Mouse (Mus musculus) stomach, embryonic 16.5 days (tissue): Measurements from ENCODE around the gene Evi2b. TPM values are rescaled to one million over a fixed set of nuclear protein-coding genes. Genes with fewer than 3 reads are reported as not detected.

Source experiments
- ATAC-seq: fragments of 200-750 bp; cut with Nextera tagmentation; 2 replicates; pipeline ENCODE4 v1.8.0; 2017; ENCODE audit warnings: moderate number of reproducible peaks, moderate TSS enrichment; ENCODE audit not compliant: insufficient read depth, low FRiP score
- H3K27ac ChIP-seq: fragments of 300-500 bp; sonication (generic); 2 replicates; pipeline ENCODE4 v1.5.1; 2014; ENCODE audit warnings: low read length
- H3K27me3 ChIP-seq: fragments of 300-500 bp; sonication (generic); 2 replicates; pipeline ENCODE4 v1.6.1; 2014; ENCODE audit warnings: low read length, control low read depth, mixed read lengths; ENCODE audit not compliant: control insufficient read depth, insufficient read depth
- H3K36me3 ChIP-seq: fragments of 300-500 bp; sonication (generic); 2 replicates; pipeline ENCODE4 v1.6.1; 2014; ENCODE audit warnings: low read length; ENCODE audit not compliant: control insufficient read depth, insufficient read depth
- H3K4me1 ChIP-seq: fragments of 300-500 bp; sonication (generic); 2 replicates; pipeline ENCODE4 v1.6.1; 2014; ENCODE audit warnings: low read length, control low read depth, mixed read lengths; ENCODE audit not compliant: control insufficient read depth, insufficient read depth
- H3K4me2 ChIP-seq: fragments of 300-500 bp; sonication (generic); 2 replicates; pipeline ENCODE4 v1.6.1; 2014; ENCODE audit warnings: low read depth, low read length, mixed read lengths
- H3K4me3 ChIP-seq: fragments of 300-500 bp; sonication (generic); replicated peaks from 2 replicates; pipeline ENCODE4 v1.5.1; 2014; ENCODE audit warnings: mild to moderate bottlenecking, low read length
- H3K9ac ChIP-seq: fragments of 300-500 bp; sonication (generic); 2 replicates; pipeline ENCODE4 v1.6.1; 2014; ENCODE audit warnings: low read length
- H3K9me3 ChIP-seq: fragments of 300-500 bp; sonication (generic); replicated peaks from 2 replicates; pipeline ENCODE4 v1.6.1; 2016; ENCODE audit warnings: low read length, control low read depth; ENCODE audit not compliant: control insufficient read depth
- WGBS: fragments of 180-500 bp; shearing (Covaris S2); extraction: QIAGEN DNeasy Blood & Tissue Kit; methylation state at CpG from one replicate; pipeline ENCODE4 v1.1.7; 2014; 5-methylcytosine and 5-hydroxymethylcytosine counted together
- polyA plus RNA-seq: library from polyadenylated mRNA; unstranded; fragments of >200 nt; fragmentation: Nextera tagmentation; extraction: Ambion mirVana; gene quantifications from 2 replicates; pipeline ENCODE4 v1.2.1, GENCODE M21; 2015

The Evi2b gene
- polyA plus RNA-seq, 1 experiment from 2014 or later: 1.8 TPM

DNA sequence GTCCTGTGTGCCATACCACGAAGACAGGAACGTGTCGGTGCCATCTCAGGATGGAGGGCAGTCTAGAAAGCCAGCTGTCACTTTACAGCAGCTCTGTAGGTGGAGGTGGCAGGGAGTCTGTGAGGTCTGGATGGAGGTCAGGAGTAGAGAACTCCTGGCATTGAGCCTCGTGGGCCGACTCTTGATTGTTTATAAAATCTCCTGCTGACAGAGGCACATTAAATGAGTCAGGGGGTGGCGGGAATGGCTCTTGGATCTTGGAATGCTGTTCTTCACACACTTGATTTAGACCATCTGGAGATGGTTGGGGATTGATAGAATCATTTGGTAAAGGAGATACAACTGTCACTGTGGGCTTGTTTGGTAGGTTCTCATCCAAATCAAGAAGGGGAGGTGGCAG lies 8.2 kb downstream of the Evi2b start:
- H3K9me3 ChIP-seq: no peaks in the 10 kb centered on the region
- H3K9ac ChIP-seq: no peak overlapping the region
- no peak overlapping the region for H3K27ac ChIP-seq
- 0 out of 2 replicates have a peak, but pooled peaks cover 2% of the 10 kb centered on the region for H3K4me1 ChIP-seq
- H3K36me3 ChIP-seq: no peaks in the 10 kb centered on the region
- no peak overlapping the region for H3K4me2 ChIP-seq
- no peaks in the 10 kb centered on the region for H3K27me3 ChIP-seq
- WGBS: 57% methylated on average over 6 of the region's 6 CpGs
- no peak for ATAC-seq
- no peak overlapping the region for H3K4me3 ChIP-seq

DNA sequence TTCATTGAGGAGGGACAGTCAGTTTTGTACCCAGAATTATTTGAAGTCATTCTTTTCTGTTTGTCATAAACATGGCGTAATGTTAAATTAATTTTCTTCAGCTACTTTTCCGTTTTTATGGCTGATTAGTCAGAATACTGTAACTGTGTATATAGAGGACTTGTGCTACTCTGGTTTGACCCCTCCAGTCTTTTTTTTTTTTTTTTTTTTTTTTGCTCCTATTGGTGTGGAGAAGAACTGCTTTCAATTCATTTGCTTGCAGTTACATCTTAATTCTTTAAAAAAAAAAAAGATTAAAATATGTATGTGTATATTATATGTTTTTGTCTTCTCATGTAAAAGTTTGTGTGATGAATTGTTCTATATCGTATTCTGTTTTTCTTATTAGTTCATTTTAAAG lies 11.6 kb downstream of the Evi2b start:
- Histone ChIP-seq H3K4me2 (no peak overlapping the region), H3K4me3 (no peak overlapping the region), H3K36me3 (no peaks in the 10 kb centered on the region), H3K27me3 (no peaks in the 10 kb centered on the region), H3K9ac (no peak overlapping the region), H3K4me1 (no peaks in the 10 kb centered on the region), H3K27ac (no peak overlapping the region), H3K9me3 (no peaks in the 10 kb centered on the region)
- WGBS: 82% methylated on average over 3 of the region's 3 CpGs
- ATAC-seq: no peak

DNA sequence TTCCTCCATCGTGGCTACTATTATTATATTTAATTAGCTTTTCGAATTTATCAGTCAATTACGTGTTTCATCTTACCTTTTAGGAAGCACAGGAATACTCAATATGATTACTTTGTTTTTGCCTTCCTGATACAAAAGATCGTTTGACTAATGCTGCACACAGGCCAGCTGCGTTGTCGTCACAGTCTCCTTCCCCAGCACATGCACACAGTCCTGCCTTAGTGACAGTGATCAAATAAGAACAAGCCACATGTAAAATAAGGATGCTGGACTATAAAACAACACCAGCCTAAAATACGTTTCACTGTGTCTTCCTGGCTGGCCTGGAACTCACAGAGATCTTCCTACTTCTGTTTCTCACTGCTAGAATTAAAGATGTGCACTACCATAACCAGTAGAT lies 19.1 kb downstream of the Evi2b start:
- Histone ChIP-seq H3K4me1 (no peaks in the 10 kb centered on the region), H3K27me3 (no peaks in the 10 kb centered on the region), H3K4me3 (no peak overlapping the region), H3K9ac (no peak overlapping the region), H3K27ac (no peak overlapping the region), H3K9me3 (no peaks in the 10 kb centered on the region), H3K4me2 (no peak overlapping the region), H3K36me3 (no peaks in the 10 kb centered on the region)
- 84% methylated on average over 7 of the region's 7 CpGs for WGBS
- ATAC-seq: no peak

DNA sequence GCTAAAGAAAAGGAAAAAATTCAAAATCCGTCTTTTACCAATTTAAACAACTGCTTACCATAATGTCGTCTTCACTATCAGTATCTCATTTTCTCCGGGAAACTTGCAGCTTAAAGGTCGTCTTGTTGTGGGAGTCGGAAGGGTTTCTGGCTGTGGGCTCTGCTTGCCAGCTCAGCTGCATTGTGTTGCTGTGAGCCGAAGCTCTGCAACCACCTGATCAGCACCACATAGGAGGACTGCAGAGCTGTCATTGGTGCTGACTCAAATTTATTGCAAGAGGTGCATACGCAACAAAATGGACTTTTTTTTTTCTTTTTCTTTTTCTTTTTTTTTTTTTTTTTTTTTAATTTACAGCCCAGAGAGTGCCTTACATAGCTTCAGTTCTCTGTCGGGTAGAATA lies 19.7 kb downstream of the Evi2b start, which contains the start of gene Omg:
Gene Omg (minus strand): TSS at position 240 of the 400 bp plus-strand sequence.
- Histone ChIP-seq H3K9ac (no peak within 1 kb of the TSS), H3K27ac (no peak within 1 kb of the TSS), H3K4me1 (no peaks in the 10 kb centered on the region), H3K36me3 (no peaks in the 10 kb centered on the region), H3K4me3 (no peak within 1 kb of the TSS), H3K27me3 (no peaks in the 10 kb centered on the region), H3K9me3 (no peaks in the 10 kb centered on the region), H3K4me2 (no peak within 1 kb of the TSS)
- no peak for ATAC-seq
- WGBS: 50% methylated on average over 8 of the region's 8 CpGs

DNA sequence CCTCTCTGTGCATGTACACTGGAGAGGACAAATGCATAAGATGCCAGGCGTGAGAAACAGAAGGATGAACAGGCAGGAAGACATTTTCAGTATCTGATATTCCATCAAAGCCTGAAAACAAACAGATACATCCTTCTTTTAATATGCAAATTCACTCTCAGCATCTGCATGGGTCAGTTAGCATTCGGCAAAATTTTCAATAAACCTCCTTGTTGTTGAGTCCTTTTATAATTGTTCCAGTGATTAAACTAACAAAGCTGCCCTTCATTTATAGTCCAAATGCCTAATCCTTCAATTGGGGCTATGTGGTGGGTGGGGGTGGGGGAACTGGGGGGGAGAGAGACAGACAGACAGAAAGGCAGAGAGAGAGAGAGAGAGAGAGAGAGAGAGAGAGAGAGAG lies 20.6 kb downstream of the Evi2b start:
- Histone ChIP-seq H3K9me3 (no peaks in the 10 kb centered on the region), H3K27me3 (no peaks in the 10 kb centered on the region), H3K4me1 (no peaks in the 10 kb centered on the region), H3K4me2 (no peak overlapping the region), H3K27ac (no peak overlapping the region), H3K9ac (no peak overlapping the region), H3K36me3 (no peaks in the 10 kb centered on the region), H3K4me3 (no peak overlapping the region)
- ATAC-seq: no peak
- 78% methylated on average over 2 of the region's 2 CpGs for WGBS

DNA sequence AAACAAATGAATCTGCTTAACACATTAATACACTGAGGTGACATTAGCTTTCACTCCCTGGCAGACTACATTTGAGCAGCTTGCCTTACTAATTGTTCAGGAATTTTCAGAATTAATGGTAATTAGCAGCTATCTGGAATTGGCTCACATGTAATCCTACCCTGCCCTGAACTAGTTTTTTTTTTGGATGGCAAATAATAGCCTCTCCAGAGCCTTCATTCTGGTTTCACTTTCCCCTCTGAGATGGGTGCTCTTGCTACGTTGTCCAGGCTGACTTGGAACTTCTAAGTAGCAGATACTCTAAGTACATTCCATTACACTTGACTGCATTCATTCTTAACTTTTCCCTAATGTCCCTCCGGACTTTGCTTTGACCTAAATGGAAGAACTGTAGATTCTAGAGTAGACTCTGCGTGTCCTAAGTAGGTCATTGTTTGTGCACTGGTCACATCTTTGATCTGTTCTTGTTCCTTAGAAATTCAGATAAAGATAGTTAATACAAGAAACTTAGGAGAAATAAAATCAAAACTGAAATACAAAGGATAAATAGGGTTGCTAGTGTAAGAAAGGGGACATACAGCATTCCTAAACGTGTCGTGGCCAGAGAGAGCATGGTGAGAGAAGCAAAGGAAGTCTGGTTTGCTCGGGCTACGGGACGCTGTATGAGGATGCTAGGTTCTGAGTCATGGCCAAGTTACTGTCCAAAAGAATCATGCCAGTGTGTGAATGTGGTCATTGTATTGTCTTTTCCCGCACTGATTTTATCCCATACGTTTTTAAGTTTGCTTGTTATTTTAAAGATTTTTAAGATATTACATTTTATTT lies 28.4 kb downstream of the Evi2b start:
- Histone ChIP-seq H3K4me1 (no peaks in the 10 kb centered on the region), H3K27ac (no peak overlapping the region), H3K9me3 (no peaks in the 10 kb centered on the region), H3K4me3 (no peak overlapping the region), H3K4me2 (no peak overlapping the region), H3K27me3 (no peaks in the 10 kb centered on the region), H3K9ac (no peak overlapping the region), H3K36me3 (no peaks in the 10 kb centered on the region)
- ATAC-seq: no peak
- 79% methylated on average over 10 of the region's 10 CpGs for WGBS

DNA sequence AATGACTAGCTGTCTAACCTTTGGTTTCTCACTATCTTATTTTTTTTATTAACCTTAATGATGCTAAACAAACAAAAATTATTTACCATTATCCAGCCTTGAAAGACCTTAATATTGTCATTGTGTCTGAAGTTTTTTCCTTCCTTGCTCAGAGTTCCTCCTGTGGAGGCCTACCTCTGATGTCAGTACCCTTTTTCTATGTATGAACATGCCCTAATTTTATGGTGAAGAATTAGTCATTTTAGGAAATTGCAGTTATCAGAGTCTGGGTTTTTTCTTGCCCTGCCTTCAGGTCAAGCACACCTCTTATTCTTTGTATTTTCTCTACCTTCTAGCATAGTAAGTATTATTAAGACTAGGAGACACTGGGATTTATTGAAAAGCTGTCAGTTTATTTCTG lies 38.8 kb downstream of the Evi2b start:
- Histone ChIP-seq H3K27me3 (no peaks in the 10 kb centered on the region), H3K27ac (no peak overlapping the region), H3K9ac (no peak overlapping the region), H3K36me3 (peaks cover 2% of the 10 kb centered on the region; the same call in 1 of the 2 replicates), H3K4me1 (peaks cover 9% of the 10 kb centered on the region; the same call in 1 of the 2 replicates), H3K9me3 (no peaks in the 10 kb centered on the region), H3K4me2 (no peak overlapping the region), H3K4me3 (no peak overlapping the region)
- no peak for ATAC-seq

DNA sequence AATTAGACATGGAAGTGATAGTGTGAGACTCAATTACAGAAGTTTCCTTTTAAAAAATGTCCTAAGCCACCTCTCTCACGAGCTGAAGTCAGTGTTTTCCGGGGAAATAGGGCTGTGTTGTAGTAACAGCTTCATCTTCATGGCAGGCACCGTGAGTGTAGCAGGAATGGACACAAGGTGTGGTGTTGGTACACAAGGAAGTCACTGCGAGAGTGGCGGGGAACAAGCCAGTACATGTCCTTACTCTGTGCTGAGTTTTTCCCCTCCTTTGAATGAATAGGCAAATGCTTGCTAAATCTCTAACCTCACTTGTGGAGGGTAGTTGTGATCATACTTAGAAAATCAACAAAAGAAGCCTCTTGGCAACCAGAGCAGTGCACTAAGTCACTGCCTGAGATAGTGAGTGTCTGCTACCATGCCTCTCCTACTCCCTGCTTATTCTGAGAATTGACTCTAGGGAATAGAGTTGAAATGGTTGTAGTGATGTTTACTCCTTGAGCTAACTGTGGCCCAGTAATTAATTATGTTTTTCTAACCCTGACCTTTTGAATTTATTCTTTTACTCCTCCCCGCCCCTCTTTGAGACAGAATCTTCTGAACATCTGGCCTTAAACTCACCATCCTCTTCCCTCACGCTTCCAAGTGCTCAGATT lies 39.6 kb downstream of the Evi2b start:
- Histone ChIP-seq H3K36me3 (peaks cover 2% of the 10 kb centered on the region; the same call in 1 of the 2 replicates), H3K4me1 (peaks cover 6% of the 10 kb centered on the region; the same call in 1 of the 2 replicates), H3K27ac (peak overlapping the region; percentile 77), H3K27me3 (no peaks in the 10 kb centered on the region), H3K4me2 (no peak overlapping the region), H3K9ac (no peak overlapping the region), H3K9me3 (no peaks in the 10 kb centered on the region), H3K4me3 (no peak overlapping the region)
- ATAC-seq: peak; percentile 84
- WGBS: 61% methylated on average over 7 of the region's 7 CpGs

DNA sequence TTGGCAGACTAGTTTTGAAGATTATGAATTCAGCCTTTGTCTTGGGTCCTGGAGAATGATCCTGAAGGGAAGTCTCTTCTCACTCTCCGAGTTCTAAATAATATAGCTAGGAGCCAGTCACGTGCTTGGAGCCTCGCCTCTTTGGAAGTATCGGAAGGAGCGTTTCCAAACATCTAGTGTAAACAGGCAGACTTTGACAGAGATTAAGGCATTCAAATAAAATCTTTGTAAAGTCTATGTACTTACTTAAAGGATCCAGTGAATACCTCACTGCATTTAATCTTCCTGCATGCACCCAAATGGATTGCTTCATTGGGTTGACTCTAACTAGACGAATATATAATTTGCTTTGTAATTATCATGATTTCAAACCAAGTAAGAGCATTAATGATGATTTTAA lies 40.2 kb downstream of the Evi2b start:
- Histone ChIP-seq H3K4me2 (no peak overlapping the region), H3K9me3 (no peaks in the 10 kb centered on the region), H3K4me1 (0 out of 2 replicates have a peak, but pooled peaks cover 6% of the 10 kb centered on the region), H3K27ac (no peak overlapping the region), H3K36me3 (peaks cover 2% of the 10 kb centered on the region; the same call in 1 of the 2 replicates), H3K27me3 (no peaks in the 10 kb centered on the region), H3K4me3 (no peak overlapping the region), H3K9ac (no peak overlapping the region)
- 55% methylated on average over 6 of the region's 6 CpGs for WGBS
- peak; percentile 69; the same call in 1 of the 2 replicates for ATAC-seq
